Mouse (Mus musculus) right cerebral cortex, adult 2 months (tissue): ENCODE data around the gene Plekha6.
A peak's percentile ranks its signal among the peaks of the same experiment; 100 is the strongest.

Experiments used
- DNase-seq, 2 experiments: peaks; one replicate each; pipeline ENCODE4 v3.0.0; 2021 to 2022; ENCODE audit warnings: low spot score in 2 of 2

Gene Plekha6

DNA sequence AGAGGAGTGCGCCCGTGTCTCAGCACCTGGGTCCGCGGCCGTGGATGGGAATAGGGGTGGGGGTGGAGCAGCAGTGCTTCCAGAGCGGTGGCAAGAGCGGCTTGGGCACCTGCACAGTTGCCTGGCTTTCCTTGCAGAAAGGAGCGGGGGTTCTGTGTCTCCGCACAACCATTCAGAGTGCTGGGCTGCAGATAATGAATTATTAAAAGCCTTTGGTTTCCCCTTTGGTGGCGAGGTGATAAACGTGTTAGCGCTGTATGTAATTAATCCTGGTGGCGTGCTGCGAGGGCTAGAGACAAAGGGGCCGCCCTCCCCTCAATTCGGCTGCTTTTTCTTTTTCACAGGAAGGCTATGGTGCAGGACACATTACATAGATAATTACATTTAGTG is 18.7 kb downstream of the Plekha6 start:
- no peak for DNase-seq

DNA sequence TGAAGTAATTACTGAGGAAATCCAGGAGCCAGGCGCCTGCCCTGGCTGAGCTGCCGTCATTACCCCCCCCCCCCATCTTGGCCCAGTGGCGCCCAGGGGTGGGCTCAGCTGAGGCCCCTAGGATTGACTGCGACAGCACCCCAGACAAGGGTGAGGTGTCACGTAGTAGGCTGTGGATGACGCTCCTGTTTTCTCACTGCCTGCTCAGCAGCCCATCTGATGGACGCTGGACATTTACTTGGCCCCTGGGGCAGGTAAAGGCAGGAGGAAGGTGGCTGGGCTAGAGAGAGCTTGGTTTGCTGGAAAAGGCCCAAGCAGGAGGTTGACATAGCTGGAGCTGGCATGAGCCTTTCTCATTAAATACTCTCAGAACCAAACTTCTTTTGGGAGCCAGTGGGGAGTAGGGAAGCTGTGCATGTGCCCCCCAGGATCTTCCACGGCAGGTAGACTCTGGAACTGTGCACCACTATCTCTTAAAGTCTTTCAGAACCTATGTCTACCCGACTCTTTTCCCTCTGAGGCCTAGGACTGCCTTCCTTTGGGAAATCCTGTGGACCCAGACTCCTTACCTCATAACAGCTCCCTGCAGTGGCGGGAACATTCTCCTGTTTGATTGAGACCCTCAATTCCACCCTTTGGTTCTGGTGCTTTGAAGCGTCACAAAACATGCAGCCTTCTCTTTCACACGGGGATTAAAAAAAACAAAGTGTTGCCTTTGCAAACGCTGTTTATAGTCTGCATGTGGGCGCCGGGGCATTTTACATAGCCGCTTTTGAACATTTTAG is 19.3 kb downstream of the Plekha6 start:
- peak; percentile 27 to 37 for DNase-seq

DNA sequence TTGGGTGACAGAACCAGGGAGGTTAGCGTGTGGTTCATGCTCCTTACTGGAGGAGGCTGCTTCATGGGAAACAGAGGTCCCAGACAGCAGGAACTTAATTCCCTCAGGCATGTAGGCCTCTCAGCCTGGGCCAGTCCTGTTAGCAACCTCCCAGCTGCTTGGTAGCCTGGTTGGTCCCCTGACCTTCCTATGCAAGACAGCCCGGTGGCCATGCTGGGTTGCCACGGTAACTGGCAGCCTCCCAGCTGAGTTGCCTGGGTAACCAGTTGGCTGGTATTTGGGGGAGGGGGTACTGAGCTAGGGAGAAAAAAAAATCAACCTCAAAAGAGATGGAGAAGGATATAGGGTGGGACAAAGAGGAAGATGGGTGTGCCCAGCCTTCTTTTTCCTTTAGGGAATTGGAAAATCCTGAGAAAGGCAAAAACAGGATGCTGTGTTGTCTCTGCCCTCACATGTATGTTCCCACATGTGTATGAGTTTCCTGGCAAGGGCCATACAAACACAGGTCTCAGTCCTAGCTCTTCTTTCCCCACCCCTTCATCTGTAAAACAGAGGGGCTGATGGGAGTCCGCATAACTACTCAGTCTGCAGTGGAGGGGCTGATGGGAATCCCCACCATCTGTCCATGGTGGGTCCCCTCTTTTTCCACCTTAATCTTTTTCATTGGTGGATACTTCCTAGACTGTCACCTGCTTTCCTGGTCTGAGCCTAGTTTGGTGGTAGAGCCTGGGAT is 24.1 kb downstream of the Plekha6 start:
- DNase-seq = no peak

DNA sequence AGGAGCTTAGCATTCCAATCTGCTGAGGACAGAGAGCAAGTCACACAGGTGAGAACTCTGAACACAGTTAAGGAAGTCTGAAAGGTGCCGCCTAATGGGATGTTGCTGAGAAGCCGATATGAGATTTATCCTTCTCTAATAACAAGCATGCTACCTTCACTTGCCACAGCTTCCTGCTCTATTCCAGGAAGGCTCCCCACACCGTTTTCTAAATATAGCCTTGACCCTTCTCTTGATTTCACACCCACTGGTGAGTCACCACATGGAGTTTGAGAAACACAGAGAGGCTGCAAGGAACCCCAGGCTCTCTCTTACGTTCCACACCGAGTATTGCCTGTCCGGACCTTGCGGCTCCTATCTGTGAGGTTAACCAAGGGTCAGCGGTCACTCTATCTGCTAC is 24.7 kb downstream of the Plekha6 start:
- DNase-seq = no peak

DNA sequence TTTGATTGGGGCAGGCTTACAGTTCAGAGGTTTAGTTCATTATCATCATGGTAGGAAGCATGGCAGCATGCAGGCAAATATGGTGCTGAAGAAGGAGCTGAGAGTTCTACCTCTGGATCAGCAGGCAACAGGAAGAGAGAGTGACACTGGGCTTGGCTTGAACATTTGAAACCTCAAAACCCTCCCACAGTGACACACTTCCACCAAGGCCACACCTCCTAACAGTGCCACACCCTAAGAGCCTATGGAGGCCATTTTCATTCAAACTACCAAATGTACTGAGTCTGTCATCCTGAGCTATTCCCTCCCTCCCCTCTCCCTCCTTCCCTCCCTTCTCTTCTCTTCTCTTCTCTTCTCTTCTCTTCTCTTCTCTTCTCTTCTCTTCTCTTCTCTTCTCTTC is 25.5 kb downstream of the Plekha6 start:
- no peak for DNase-seq

DNA sequence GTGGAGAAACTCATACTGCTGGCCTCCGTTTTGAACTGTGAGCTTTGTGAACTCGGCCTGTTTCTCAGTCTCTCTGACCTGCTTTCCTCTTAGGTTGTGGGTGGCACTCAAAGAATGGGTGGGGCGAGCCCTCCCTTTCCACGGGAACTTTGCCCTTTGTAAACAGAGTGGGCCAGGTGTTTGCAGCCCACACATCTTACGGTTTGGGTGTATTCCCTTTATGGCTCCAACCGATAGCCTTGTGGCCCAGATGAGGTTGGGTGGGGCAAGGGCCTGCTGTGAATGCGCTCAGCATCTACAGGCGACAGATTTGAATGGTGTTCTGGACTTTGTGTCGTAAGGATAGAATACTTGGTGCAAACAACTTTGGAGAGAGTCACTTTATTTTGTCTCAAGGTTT is 26.5 kb downstream of the Plekha6 start:
- no peak for DNase-seq

DNA sequence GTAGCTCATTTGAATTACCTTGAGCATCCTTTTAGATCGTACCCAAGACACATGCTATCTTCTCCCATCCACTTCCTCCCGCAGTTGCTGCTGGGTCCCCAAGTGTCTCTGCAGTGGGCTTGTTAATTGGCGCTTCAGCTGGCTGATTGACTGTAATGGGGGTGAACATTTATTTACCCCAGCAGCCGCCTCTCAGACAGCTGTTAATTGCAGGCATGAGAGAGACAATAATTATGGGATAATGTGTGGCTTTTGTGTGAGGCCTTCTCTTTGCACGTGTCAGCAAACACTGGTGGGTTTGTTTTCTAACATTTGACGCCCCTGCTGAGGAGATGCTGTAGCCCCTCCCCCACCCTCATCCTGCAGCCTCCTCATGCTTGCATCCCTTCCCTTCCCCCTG is 32.2 kb downstream of the Plekha6 start:
- DNase-seq = no peak

DNA sequence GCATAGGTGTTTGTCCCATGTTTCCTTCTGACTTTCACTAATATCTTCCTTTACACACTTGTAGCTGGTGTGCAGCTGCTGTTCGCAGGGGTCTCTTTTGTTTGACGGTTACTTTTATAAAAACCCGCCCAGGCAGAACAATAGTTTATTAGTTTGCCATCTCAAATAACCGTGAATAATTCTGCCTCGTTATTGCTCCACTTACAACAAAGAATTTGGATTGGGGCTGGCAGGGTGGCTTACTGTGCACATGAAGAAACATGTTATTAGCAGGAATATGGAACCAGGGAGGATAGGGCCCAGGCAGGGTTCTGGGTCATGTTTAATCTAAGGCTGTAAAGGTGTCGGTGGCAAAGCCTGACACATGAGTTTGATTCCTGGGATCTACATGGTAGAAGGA is 33.3 kb downstream of the Plekha6 start:
- no peak for DNase-seq

DNA sequence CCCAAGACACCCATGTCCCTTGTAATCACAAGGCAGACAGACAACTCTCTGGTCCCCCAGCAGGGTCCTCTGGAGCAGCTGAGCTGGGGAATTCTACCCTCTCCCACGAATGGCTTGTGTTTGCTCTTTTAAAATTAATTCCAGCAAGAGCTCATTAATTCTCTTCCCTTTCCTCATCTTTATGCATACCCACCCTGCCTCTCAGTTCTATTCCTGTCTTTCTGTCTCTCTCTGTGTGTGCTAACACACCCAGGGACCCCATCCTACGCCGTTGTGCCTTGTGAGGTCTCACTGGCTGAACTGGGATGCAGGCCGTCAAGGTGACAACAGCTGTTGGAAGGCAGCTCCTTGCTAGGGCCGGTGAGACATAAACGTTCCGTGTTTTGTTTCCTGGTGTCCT is 35.7 kb downstream of the Plekha6 start:
- no peak for DNase-seq

DNA sequence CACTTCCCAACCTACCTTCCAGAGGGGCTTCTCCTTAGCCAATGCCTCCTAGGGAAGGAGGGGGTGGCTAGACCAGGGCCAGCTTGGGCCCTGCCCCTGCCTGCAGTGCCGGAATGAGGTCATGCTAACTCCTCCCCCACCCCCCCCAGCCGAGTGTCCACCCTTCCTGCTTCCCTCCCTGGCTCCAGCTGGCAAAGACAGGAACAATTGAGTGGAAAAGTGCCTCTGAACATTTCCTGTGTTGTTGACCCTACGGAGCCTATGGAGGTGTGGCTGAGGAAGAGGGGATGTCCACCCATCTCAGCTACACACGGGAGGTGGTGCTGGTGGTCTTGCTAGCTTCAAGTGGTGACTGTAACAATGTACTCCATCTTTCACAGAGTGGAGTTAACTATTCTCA is 37.5 kb downstream of the Plekha6 start:
- no peak for DNase-seq

DNA sequence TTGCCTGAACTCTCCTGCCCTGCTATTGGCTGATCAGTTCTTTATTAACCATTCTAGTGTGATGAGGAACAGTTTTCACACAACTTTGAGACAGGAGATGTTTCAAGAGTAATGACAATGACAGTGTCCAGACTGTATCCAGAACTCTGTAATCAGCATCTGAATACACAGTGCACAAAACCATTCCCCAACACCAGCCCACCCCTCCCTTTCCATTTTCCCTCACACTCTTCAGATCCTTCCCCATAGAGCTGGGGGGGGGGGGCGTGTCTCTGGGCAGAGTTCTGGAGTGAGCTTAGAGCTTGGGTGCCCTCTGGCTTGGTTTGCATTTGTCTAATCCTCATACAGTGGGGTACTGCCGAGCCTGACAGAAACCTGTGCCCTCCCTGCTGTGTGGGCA is 39.7 kb downstream of the Plekha6 start:
- DNase-seq = no peak

DNA sequence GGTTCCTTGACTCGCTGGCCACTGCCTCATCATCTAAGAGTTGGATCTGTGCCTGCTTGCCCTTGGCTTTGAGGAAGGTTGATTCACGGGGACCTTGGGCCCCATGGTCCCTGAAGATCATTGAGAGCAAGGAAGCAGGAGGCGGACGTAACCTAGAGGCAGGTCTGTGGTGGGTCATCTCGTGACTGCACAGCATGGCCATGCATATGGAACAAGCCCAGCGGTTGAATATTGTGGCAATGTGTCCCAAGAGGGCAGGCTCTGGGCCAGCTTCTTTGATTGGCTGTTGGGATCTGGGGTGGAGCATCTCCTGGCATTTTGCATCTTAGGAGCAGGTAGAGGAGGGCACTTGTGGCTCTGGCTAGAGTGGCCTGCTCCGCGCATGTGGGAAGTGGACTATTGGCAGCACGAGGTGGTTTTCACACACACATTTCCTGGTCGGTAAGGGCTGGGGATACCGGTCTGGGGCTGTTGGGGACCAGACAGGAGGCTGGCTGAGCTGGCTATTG is 40.4 kb downstream of the Plekha6 start:
- no peak for DNase-seq

DNA sequence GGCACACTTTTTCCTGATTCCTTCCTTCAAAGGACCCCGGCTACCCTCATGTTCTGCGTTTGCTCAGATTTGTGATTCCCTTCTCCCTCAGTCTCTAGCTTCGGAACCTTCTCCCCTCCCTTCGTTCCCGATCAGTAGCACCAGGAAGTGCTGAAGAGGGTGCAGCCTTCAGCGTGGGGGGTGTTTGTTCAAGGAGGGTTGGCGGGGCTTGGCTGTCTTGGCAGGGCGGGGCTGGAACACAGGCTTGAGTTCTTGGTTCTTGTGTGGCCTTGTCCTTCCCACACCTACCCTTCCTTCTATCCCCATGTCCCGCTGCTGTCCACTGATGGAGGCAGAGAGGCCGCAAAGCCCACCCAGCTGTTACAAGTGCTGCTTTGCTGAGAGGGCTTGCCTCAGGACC is 41.0 kb downstream of the Plekha6 start:
- no peak for DNase-seq

DNA sequence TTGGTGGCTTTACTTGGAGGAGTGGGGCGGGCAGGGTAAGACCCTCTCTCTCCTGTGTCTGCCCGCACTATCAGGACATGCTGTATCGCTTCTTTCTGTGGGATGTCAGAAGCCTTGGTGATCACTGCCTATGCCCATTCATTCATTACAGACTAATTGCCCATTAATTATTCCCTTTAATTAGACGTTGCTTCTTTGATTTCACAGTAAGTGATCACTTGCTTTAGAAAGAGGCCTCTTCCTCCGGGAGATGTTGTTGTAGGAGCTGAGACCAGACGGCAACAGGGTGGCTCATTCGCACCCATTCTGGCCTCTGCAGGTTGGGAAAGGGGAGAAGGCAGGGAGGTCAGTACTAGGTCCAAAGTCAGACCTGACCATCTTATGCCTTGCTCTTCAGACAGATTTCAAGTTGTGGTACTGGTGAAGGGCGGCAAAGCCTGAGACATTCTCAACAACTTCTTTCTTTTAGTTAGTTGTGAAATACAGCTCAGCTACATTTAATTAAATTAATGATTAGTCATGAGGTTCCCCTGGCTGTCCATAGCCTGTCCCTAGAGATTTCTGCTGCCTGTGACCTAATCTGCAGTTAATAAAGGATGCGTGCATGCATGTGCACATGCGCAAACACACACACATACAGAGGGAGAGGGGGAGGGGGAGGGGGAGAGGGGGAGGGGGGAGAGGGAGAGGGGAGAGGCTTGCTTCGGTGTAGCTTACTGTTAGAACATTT is 44.2 kb downstream of the Plekha6 start:
- no peak for DNase-seq

DNA sequence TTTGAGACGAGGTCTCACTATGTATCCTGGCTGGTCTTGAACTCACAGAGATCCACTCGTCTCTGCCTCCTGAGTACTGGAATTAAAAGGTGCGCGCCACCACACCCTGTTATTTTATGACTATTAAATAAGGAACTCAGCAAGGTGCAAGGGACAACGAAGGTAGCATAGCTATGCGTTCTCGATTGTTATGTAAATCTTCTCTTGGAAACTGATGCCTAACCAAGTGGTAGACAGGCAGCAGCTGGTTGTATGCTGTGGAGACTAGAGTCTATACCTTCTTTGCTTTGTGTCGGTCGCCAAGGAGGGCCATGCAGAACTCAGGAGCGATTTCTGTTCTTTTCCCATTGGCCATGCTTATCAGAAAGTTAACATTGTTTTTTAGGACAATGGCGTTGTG is 45.0 kb downstream of the Plekha6 start:
- DNase-seq = no peak

DNA sequence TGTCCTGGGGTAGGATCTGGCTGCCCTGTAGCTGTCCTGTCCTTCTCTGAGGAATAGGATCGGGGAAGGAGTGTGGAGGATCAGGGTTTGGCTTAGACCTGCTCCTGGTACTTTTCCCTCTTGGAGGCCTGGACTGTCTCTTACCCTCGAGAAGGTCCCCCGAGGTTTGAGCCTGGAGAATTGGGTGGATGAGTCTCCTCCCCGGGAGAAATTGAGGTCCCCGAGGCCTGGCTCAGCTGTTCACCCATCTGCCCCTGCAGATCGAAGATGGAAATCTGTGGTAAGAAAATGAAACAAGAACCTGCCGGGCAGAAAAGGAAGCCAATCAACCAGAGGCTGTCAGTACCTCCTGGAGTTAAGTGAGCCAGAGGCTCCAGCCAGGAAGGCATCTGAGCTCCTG is 45.5 kb downstream of the Plekha6 start:
- DNase-seq = no peak

DNA sequence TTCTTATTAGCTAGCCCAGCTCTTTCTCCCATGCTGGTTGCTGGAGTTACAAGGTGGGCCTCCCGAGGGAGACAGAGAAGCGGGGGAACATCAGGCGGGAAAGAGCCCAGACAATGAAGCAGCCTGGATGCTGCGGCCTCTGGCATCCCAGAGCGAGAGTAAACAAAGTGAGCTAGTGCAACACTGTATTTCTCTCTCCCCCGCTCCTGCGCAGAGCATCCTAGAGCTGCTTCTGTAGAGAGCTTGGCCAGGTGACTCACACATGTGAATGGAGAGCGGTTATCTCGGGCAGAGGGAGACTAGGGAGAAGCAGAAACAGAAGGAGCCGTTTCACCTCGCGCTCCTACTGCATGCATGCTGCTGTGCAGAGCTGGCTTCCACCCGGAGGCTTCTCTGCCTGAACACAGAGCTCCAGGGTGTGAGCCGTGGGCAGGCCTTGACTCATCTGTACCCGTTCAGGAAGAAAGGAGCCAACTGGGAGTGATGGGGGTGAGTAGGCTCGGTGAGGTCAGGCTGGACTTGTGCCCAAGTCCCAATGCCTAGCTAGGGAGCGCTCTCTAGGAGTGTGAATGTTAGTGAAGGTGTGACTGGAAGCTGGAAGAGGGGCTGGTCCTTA is 46.0 kb downstream of the Plekha6 start:
- peak; percentile 71 to 76 for DNase-seq

DNA sequence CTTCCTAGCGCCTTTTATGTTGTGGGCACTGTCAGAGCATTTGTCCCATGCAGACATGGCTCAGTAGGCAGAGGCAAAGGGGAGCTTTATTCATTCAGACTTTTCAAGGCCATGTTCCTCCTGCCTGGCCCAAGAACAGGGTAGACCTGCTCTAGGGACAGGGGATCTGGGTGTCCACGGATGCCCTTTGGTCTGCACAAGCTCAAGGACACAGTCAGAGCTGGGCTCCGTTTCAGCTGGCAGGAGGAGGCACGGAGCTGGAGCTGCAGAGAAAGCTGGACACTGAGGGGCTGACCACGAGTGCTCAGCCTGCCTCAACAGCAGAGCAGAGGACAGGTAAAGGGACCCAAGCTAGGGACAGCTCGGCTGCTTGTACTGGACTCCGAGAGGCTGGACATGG is 46.8 kb downstream of the Plekha6 start:
- no peak for DNase-seq

DNA sequence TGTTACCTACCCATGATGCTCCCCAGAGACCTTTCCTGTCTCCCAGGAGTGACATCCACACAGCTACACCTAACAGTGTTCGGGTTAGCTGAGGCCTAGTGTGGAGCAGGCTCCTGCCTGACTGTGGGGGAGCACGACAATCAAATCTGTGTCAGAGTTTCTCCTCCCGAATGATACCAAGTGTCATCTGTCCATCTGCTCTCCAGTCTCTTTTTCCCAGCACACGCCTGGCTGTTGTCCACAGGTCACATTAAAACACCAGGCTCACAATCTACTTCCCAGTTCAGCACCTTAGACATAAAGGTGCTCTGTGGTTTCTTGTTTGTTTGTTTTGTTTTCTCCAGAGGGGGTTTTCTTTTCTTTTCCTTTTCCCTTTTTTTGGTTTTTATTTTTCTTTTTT is 48.3 kb downstream of the Plekha6 start:
- DNase-seq = no peak

DNA sequence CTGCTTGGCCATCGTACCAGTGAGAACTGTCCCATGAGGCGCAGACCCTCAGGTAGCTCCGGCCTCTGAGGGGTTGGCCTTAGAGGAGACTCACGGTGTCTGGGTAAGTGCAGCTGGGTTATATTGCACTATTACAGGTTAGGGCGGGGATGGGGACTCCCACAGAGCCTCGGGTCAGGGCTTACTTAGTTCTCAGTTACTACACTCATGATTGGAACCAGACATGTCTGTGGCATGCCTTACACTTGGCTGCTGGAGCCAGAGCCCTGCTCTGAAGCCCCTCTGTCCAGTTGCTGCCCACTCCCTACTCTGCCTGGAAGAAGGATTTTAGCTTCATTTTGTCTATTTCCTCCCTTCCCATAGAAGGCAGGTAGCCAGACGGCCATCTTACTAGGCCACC is 49.1 kb downstream of the Plekha6 start:
- no peak for DNase-seq

DNA sequence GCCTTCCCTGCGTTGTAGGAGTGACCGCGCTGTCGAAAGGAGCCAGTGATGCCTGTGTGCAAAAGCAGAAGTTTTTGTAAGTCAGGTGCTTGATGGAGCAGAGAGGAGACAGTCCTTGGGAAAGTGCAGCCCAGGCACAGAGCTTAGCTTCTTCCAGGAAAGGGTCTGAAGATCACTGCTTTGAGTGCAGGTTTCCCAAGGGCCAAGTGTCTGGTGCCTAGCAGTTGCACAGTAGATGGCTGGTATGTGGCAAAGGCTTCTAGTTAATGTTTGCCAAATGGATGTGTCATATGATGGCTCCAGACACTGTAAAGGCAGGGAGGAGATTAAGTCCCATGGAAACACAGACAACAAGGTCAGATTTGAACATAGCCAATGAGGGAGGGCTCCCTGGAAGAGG is 49.9 kb downstream of the Plekha6 start:
- no peak for DNase-seq

DNA sequence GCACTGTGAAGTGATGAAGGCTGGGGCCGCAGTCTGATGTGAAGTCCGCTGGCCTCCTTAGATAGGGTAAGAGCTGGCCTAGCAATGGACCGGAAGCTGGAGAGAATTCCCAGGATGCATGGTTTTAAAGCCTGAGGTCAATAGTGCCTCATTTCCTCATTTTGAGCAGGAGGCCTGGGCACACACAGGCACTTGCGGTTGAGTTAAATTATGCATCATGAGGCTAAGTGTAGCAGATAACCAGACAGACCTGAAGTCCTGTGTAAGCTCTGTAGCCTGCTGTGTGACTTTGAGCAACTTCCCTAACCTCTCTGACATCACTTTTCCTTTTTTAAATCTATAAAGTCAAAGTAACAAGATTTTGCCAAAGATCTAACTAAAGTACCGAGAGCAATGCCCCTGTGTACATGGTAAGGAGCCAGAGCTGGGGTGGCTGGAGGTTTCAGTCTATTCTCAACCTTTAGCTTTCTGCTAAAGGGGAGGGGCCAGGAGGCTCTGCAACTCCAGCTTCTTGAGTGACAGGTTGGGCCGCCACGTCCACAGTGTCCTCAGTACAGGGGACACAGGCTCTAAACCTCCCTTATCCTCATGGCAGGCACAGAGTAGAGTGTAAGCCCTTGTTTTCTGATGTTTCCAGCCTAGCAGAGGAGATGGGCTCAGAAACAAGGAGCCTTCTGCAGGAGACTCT is 50.8 kb downstream of the Plekha6 start:
- DNase-seq = no peak
